Mouse (Mus musculus) CD8-positive naive resting alpha-beta T cell, adult 2 months (primary cell): ENCODE measurements around the gene Zc3h15.
"Not testable (repeated sequence)": the region's sequence is repeated elsewhere in the genome, so short reads cannot be mapped to it uniquely, and the experiment has no call there.

Experiments used
- DNase-seq, 2 experiments: peaks; one replicate each; pipeline ENCODE4 v3.0.0; 2022; ENCODE audit warnings: low read depth in 2 of 2, low spot score in 2 of 2

Gene Zc3h15

GRCm38 (mm10) chr2:83713281-83713680 lies 69.0 kb downstream of the Zc3h15 start:
- not testable (repeated sequence) for DNase-seq

- no peak for DNase-seq
These were observed 69.7 kb downstream of the Zc3h15 start for GRCm38 (mm10) chr2:83713946-83714345.
